Mouse (Mus musculus) embryonic facial prominence, embryonic 10.5 days (tissue): ENCODE results near the gene Clcn3. TPM values are rescaled to one million over a fixed set of nuclear protein-coding genes. Genes with fewer than 3 reads are reported as not detected.
"Not testable (repeated sequence)": the region's sequence is repeated elsewhere in the genome, so short reads cannot be mapped to it uniquely, and the experiment has no call there.

Experiments
- DNase-seq: peaks from one replicate; pipeline ENCODE4 v3.0.0-alpha.2; 2017; ENCODE audit warnings: low spot score
- H3K27ac ChIP-seq: fragments of 300-500 bp; sonication (generic); replicated peaks from 2 replicates; pipeline ENCODE4 v1.5.1; 2016; ENCODE audit warnings: mild to moderate bottlenecking
- H3K27me3 ChIP-seq: fragments of 300-500 bp; sonication (generic); replicated peaks from 2 replicates; pipeline ENCODE4 v1.6.1; 2016; ENCODE audit warnings: low read depth, mild to moderate bottlenecking; ENCODE audit not compliant: poor library complexity, severe bottlenecking
- H3K36me3 ChIP-seq: fragments of 300-500 bp; sonication (generic); replicated peaks from 2 replicates; pipeline ENCODE4 v1.6.1; 2016; ENCODE audit warnings: mild to moderate bottlenecking, moderate library complexity
- H3K4me1 ChIP-seq: fragments of 300-500 bp; sonication (generic); 2 replicates; pipeline ENCODE4 v1.6.1; 2016
- H3K4me3 ChIP-seq: fragments of 300-500 bp; sonication (generic); 2 replicates; pipeline ENCODE4 v1.5.1; 2016; ENCODE audit warnings: mild to moderate bottlenecking, moderate library complexity
- H3K9me3 ChIP-seq: fragments of 300-500 bp; sonication (generic); 2 replicates; pipeline ENCODE4 v1.6.1; 2016; ENCODE audit warnings: mild to moderate bottlenecking
- WGBS: fragments of 180-500 bp; shearing (Covaris S2); methylation state at CpG from one replicate; pipeline ENCODE4 v1.1.7; 2016; 5-methylcytosine and 5-hydroxymethylcytosine counted together
- polyA plus RNA-seq: library from polyadenylated mRNA; unstranded; fragments of >200 nt; fragmentation: Nextera tagmentation; extraction: Ambion mirVana; gene quantifications from 2 replicates; pipeline ENCODE4 v1.2.1, GENCODE M21; 2016

Clcn3 gene
- 17.8 and 19.2 TPM in 2 replicates for polyA plus RNA-seq

GRCm38 (mm10) chr8:60982701-60983687, at the start of gene Clcn3:
Clcn3 (minus strand) TSS chr8:60983300.
- peaks cover 24% of the 10 kb centered on the region for H3K4me1 ChIP-seq
- H3K4me3 ChIP-seq = peak within 1 kb of the TSS; percentile 84
- H3K27me3 ChIP-seq = no peaks in the 10 kb centered on the region
- no peaks in the 10 kb centered on the region for H3K36me3 ChIP-seq
- H3K27ac ChIP-seq = peak within 1 kb of the TSS; percentile 83
- under 1% methylated on average over 101 of the region's 101 CpGs for WGBS
- H3K9me3 ChIP-seq = 0 out of 2 replicates have a peak, but pooled peaks cover 4% of the 10 kb centered on the region
- DNase-seq = peak; percentile 99

DNA sequence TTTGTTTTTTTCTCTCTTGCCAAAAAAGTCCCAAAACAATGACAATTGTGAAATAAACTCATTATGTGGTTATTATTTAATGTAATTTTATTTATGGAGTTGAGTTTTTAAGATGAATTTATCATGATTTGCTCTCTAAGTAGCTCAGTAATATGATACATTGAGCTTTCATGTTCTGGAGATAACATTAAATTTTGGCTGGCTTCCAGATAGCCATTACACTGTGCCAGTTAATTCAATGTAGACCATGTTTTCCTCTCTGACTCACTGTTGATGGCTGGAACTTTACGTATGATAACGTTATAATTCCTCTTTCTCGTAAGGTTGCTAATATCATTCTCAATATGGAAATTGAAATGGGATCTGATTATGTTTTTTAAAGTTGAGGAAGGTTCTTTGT, 13.4 kb upstream of the Clcn3 start:
- DNase-seq = no peak
- WGBS = 91% methylated on average over 3 of the region's 3 CpGs
- no peak overlapping the region for H3K27ac ChIP-seq
- no peaks in the 10 kb centered on the region for H3K27me3 ChIP-seq
- H3K4me1 ChIP-seq = peaks cover 14% of the 10 kb centered on the region
- H3K36me3 ChIP-seq = peaks cover 9% of the 10 kb centered on the region; the same call in 1 of the 2 replicates
- no peak overlapping the region for H3K4me3 ChIP-seq
- peaks cover 7% of the 10 kb centered on the region; the same call in 1 of the 2 replicates for H3K9me3 ChIP-seq

DNA sequence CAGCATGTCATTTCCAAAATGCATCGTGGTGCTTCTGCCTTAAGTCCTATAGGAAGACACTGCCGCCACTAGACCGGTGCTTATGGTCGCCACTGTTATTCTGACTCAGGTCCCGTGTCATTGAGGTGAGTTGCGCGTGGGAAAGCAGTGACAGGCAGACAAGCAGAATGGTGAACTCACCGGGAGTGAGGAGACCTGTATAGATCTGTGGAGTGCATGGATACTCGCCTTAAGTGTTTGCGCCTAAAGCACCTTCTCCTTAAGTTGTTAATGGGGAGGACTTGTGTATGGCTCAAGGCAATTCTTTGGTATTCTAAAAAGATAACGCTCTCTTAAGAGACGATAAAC, 10.5 kb upstream of the Clcn3 start:
- peaks cover 8% of the 10 kb centered on the region; the same call in 1 of the 2 replicates for H3K36me3 ChIP-seq
- H3K9me3 ChIP-seq = peaks cover 7% of the 10 kb centered on the region; the same call in 1 of the 2 replicates
- peak overlapping the region; percentile 80 for H3K4me3 ChIP-seq
- peaks cover 14% of the 10 kb centered on the region for H3K4me1 ChIP-seq
- H3K27ac ChIP-seq = peak overlapping the region; percentile 88
- no peak for DNase-seq
- no peaks in the 10 kb centered on the region for H3K27me3 ChIP-seq
- 7% methylated on average over 12 of the region's 12 CpGs for WGBS

- WGBS = under 1% methylated on average over 57 of the region's 57 CpGs
- Histone ChIP-seq H3K4me1 (peaks cover 14% of the 10 kb centered on the region), H3K27me3 (no peaks in the 10 kb centered on the region), H3K36me3 (peaks cover 3% of the 10 kb centered on the region; the same call in 1 of the 2 replicates), H3K4me3 (peak within 1 kb of the TSS; percentile 80), H3K27ac (peak within 1 kb of the TSS; percentile 88), H3K9me3 (peaks cover 3% of the 10 kb centered on the region; the same call in 1 of the 2 replicates)
- DNase-seq = peak; percentile 99
These were observed 10.0 kb upstream of the Clcn3 start, which contains the start of gene Nek1 for GRCm38 (mm10) chr8:60992910-60993638. Nek1 (plus strand) TSS chr8:60993195.

GRCm38 (mm10) chr8:60992561-60992909, 9.4 kb upstream of the Clcn3 start:
- Histone ChIP-seq H3K36me3 (no peaks in the 10 kb centered on the region), H3K9me3 (no peaks in the 10 kb centered on the region), H3K4me3 (peak overlapping the region; percentile 80), H3K27ac (peak overlapping the region; percentile 88), H3K27me3 (no peaks in the 10 kb centered on the region), H3K4me1 (peaks cover 14% of the 10 kb centered on the region)
- WGBS = under 1% methylated on average over 16 of the region's 16 CpGs
- DNase-seq = peak; percentile 91

DNA sequence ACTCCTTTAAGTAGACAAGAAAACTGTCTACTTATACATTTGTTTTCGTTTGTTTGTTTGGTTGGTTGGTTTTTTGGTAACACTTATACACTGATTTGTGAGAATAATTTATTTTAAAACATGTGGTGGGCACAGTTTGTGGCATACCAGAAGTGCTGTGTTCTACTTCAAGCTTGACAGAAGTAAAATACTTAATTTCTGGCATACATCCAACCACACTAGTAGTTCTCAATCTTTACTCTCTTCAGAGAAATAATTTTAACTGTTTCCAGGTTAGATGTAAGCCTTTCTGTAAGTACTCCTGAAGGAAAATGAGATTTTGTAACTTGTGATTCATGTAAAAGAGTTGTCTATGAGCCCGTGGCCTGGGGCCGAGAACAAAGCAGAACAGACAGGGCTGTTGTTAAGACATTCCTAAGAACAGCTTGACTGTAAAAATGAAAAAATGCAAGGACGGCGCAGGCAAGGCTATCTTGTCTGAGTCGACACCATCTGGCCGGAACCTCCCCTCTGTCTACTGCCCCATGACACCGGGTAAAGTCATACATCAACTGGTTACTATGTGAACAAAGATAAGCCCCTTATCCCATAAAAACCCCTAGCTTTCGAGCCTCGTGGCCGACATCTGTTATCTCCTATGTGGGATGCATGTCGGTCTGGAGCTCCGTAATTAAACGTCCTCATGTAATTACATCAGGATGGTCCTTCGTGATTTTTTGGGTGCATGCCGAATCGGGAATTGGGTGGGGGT, 1.3 kb upstream of the Clcn3 start:
- peaks cover 24% of the 10 kb centered on the region for H3K4me1 ChIP-seq
- not testable (repeated sequence) for H3K27me3 ChIP-seq, DNase-seq, H3K4me3 ChIP-seq, H3K27ac ChIP-seq, H3K36me3 ChIP-seq, H3K9me3 ChIP-seq
- WGBS = 91% methylated on average over 17 of the region's 17 CpGs

- H3K9me3 ChIP-seq = 0 out of 2 replicates have a peak, but pooled peaks cover 4% of the 10 kb centered on the region
- H3K27ac ChIP-seq = peak overlapping the region; percentile 83
- peak; percentile 29 for DNase-seq
- peak overlapping the region; percentile 84 for H3K4me3 ChIP-seq
- H3K36me3 ChIP-seq = no peaks in the 10 kb centered on the region
- WGBS = 14% methylated on average over 9 of the region's 9 CpGs
- peaks cover 24% of the 10 kb centered on the region for H3K4me1 ChIP-seq
- no peaks in the 10 kb centered on the region for H3K27me3 ChIP-seq
These were observed 584 bp upstream of the Clcn3 start for GRCm38 (mm10) chr8:60983688-60984079.

DNA sequence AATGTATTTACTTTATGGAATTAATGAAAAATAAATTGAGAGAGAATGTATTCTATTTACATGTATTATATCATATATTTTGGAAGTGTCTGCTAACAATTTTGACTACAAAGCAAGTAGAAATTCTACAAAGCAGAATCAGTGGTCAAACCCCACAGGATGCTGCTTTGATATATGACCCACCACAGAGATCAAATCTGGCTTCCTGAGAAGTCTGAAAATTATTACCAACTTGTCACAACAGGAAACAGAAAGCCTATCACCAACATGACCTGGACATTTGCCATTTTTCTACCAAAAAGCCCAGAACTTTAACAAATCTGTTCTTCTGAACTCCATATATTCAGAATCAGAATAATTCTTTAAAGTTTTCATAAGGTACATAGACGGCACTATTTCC, 1.7 kb downstream of the Clcn3 start:
- Histone ChIP-seq H3K4me1 (peaks cover 24% of the 10 kb centered on the region), H3K4me3 (peak overlapping the region; percentile 84), H3K27me3 (no peaks in the 10 kb centered on the region), H3K36me3 (no peaks in the 10 kb centered on the region), H3K27ac (no peak overlapping the region), H3K9me3 (0 out of 2 replicates have a peak, but pooled peaks cover 4% of the 10 kb centered on the region)
- 31% methylated on average over 1 of the region's 1 CpGs for WGBS
- DNase-seq = no peak

GRCm38 (mm10) chr8:60978496-60978895, 4.6 kb downstream of the Clcn3 start:
- Histone ChIP-seq H3K9me3 (no peaks in the 10 kb centered on the region), H3K27me3 (no peaks in the 10 kb centered on the region), H3K36me3 (no peaks in the 10 kb centered on the region), H3K27ac (no peak overlapping the region), H3K4me1 (peaks cover 21% of the 10 kb centered on the region), H3K4me3 (no peak overlapping the region)
- no peak for DNase-seq
- WGBS = 87% methylated on average over 5 of the region's 5 CpGs

DNA sequence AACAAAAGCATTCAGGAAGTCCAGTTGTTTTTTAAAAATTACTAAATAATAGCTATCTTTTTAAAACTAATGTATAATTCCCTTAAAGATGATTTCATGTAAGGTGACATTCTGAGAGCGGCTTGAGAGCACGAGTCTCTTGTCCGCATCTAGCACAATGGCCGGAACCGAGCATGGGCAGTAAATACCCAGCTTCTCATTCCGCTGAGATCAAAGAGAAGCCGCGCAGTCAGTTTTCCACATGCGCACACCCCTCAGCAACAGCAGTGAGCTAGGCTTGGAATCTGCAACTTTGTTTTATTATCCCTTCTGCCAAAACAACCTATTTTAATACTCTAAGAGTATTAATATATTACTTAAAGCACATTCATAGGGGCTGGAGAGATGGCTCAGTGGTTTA, 6.3 kb downstream of the Clcn3 start:
- H3K9me3 ChIP-seq = no peaks in the 10 kb centered on the region
- peaks cover 12% of the 10 kb centered on the region for H3K4me1 ChIP-seq
- no peaks in the 10 kb centered on the region for H3K36me3 ChIP-seq
- no peak overlapping the region for H3K27ac ChIP-seq
- WGBS = 89% methylated on average over 9 of the region's 9 CpGs
- H3K27me3 ChIP-seq = no peaks in the 10 kb centered on the region
- no peak overlapping the region for H3K4me3 ChIP-seq
- no peak for DNase-seq

GRCm38 (mm10) chr8:60974837-60975236, 8.3 kb downstream of the Clcn3 start:
- H3K27ac ChIP-seq = no peak overlapping the region
- H3K9me3 ChIP-seq = no peaks in the 10 kb centered on the region
- no peak overlapping the region for H3K4me3 ChIP-seq
- no peak for DNase-seq
- 90% methylated on average over 2 of the region's 2 CpGs for WGBS
- H3K36me3 ChIP-seq = no peaks in the 10 kb centered on the region
- H3K4me1 ChIP-seq = no peaks in the 10 kb centered on the region
- H3K27me3 ChIP-seq = no peaks in the 10 kb centered on the region

DNA sequence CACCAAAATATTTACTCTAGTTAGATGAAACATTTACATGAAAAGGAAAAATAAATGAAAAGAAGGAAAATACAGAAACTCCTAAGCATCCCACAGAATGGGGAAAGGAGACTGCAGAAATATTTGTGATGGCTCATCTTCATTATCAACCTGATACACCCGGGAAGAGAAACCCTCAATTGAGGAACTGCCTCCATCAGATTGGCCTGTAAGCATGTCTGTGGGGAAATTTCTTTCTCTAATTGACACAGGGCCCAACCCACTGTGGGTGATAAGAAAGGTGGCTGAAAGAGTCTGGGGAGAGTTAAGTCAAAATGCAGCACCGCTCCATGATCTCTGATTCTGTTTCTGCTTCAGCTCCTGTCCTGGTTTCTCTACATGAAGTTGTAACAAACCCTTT, 9.7 kb downstream of the Clcn3 start:
- 87% methylated on average over 2 of the region's 2 CpGs for WGBS
- Histone ChIP-seq H3K9me3 (no peaks in the 10 kb centered on the region), H3K27me3 (no peaks in the 10 kb centered on the region), H3K4me1 (0 out of 2 replicates have a peak, but pooled peaks cover 3% of the 10 kb centered on the region), H3K4me3 (no peak overlapping the region), H3K36me3 (no peaks in the 10 kb centered on the region), H3K27ac (no peak overlapping the region)
- DNase-seq = no peak
